Mouse (Mus musculus) spleen, embryonic (tissue): Measurements from ENCODE around the gene Ptk6.

ENCODE experiments used
- CTCF ChIA-PET: fragments of 350-600 bp; sonication (Branson Sonifier 250); formaldehyde crosslinking; loops from one replicate; lab custom pipeline; 2022; lab: Charles Lee

The Ptk6 gene

GRCm38 (mm10) chr2:181166469-181166868 lies 36.1 kb downstream of the Ptk6 start:
- CTCF ChIA-PET: no interaction called here

- CTCF ChIA-PET: no interaction called here
Measured at GRCm38 (mm10) chr2:181160821-181161220, 41.8 kb downstream of the Ptk6 start.

GRCm38 (mm10) chr2:181159771-181160170 lies 42.8 kb downstream of the Ptk6 start:
- CTCF ChIA-PET: no interaction called here

GRCm38 (mm10) chr2:181159091-181159514 lies 43.5 kb downstream of the Ptk6 start:
- CTCF ChIA-PET: no interaction called here

GRCm38 (mm10) chr2:181158471-181158870 lies 44.1 kb downstream of the Ptk6 start:
- CTCF ChIA-PET: no interaction called here

GRCm38 (mm10) chr2:181157716-181158302 lies 44.8 kb downstream of the Ptk6 start:
- CTCF ChIA-PET: no interaction called here

- CTCF ChIA-PET: no interaction called here
Measured at GRCm38 (mm10) chr2:181157180-181157579, 45.4 kb downstream of the Ptk6 start.

- CTCF ChIA-PET: interaction anchor here (0.7 kb wide), 1 partner anchor 537 kb away, joined by 5 read pairs; no protein-coding TSS in a partner anchor
Measured at GRCm38 (mm10) chr2:181156248-181157121, 46.1 kb downstream of the Ptk6 start, which contains the start of gene Eef1a2. Gene Eef1a2, minus strand, starts transcription at chr2:181157014.

- CTCF ChIA-PET: interaction anchor here (0.7 kb wide), 1 partner anchor 537 kb away, joined by 5 read pairs; no protein-coding TSS in a partner anchor
Measured at GRCm38 (mm10) chr2:181155801-181156200, 46.8 kb downstream of the Ptk6 start.

- CTCF ChIA-PET: no interaction called here
Measured at GRCm38 (mm10) chr2:181154831-181155415, 47.7 kb downstream of the Ptk6 start.

- CTCF ChIA-PET: no interaction called here
Measured at GRCm38 (mm10) chr2:181154361-181154760, 48.2 kb downstream of the Ptk6 start.

GRCm38 (mm10) chr2:181153837-181154236 lies 48.8 kb downstream of the Ptk6 start:
- CTCF ChIA-PET: no interaction called here

GRCm38 (mm10) chr2:181153131-181153530 lies 49.5 kb downstream of the Ptk6 start:
- CTCF ChIA-PET: no interaction called here

- CTCF ChIA-PET: no interaction called here
Measured at GRCm38 (mm10) chr2:181152701-181153100, 49.9 kb downstream of the Ptk6 start.

- CTCF ChIA-PET: no interaction called here
Measured at GRCm38 (mm10) chr2:181150281-181150680, 52.3 kb downstream of the Ptk6 start.

- CTCF ChIA-PET: no interaction called here
Measured at GRCm38 (mm10) chr2:181148318-181148955, 54.2 kb downstream of the Ptk6 start.

- CTCF ChIA-PET: no interaction called here
Measured at GRCm38 (mm10) chr2:181147546-181148317, 54.9 kb downstream of the Ptk6 start.

- CTCF ChIA-PET: no interaction called here
Measured at GRCm38 (mm10) chr2:181146976-181147545, 55.5 kb downstream of the Ptk6 start.

GRCm38 (mm10) chr2:181144675-181145074 lies 57.9 kb downstream of the Ptk6 start:
- CTCF ChIA-PET: no interaction called here
